Mouse (Mus musculus) forebrain, postnatal 0 days (tissue): ENCODE data around the gene Nfatc2ip. TPM values are rescaled to one million over a fixed set of nuclear protein-coding genes. Genes with fewer than 3 reads are reported as not detected.

Experiments used
- ATAC-seq: fragments of 200-750 bp; cut with Nextera tagmentation; 2 replicates; pipeline ENCODE4 v1.8.0; 2017; ENCODE audit warnings: mild to moderate bottlenecking, moderate library complexity
- DNase-seq: peaks from one replicate; pipeline ENCODE4 v3.0.0-alpha.2; 2015
- H3K27ac ChIP-seq: fragments of 300-500 bp; sonication (generic); 2 replicates; pipeline ENCODE4 v1.5.1; 2014; ENCODE audit warnings: low read depth, mild to moderate bottlenecking, antibody characterized with exemption, low read length, moderate library complexity, mixed read lengths
- H3K27me3 ChIP-seq: fragments of 300-500 bp; sonication (generic); 2 replicates; pipeline ENCODE4 v1.6.1; 2014; ENCODE audit warnings: mild to moderate bottlenecking, low read length, mixed read lengths; ENCODE audit not compliant: insufficient read depth
- H3K36me3 ChIP-seq: fragments of 300-500 bp; sonication (generic); 2 replicates; pipeline ENCODE4 v1.6.1; 2014; ENCODE audit warnings: mild to moderate bottlenecking, moderate library complexity; ENCODE audit not compliant: insufficient read depth
- H3K4me1 ChIP-seq: fragments of 300-500 bp; sonication (generic); 2 replicates; pipeline ENCODE4 v1.6.1; 2014; ENCODE audit warnings: antibody characterized with exemption; ENCODE audit not compliant: insufficient read depth
- H3K4me2 ChIP-seq: fragments of 300-500 bp; sonication (generic); 2 replicates; pipeline ENCODE4 v1.6.1; 2014; ENCODE audit warnings: low read depth, mild to moderate bottlenecking, moderate library complexity
- H3K4me3 ChIP-seq: fragments of 300-500 bp; sonication (generic); 2 replicates; pipeline ENCODE4 v1.5.1; 2014; ENCODE audit warnings: low read depth, low read length, mixed read lengths
- H3K9ac ChIP-seq: fragments of 300-500 bp; sonication (generic); 2 replicates; pipeline ENCODE4 v1.6.1; 2014; ENCODE audit warnings: mild to moderate bottlenecking
- H3K9me3 ChIP-seq: fragments of 300-500 bp; sonication (generic); 2 replicates; pipeline ENCODE4 v1.6.1; 2016; ENCODE audit warnings: low read length
- CTCF ChIP-seq: sonication (generic); IDR thresholded peaks from 2 replicates; pipeline ENCODE4 v1.5.1; 2016; ENCODE audit warnings: antibody characterized with exemption, control low read depth, low read depth
- WGBS: fragments of 180-500 bp; shearing (Covaris S2); extraction: QIAGEN DNeasy Blood & Tissue Kit; methylation state at CpG from one replicate; pipeline ENCODE4 v1.1.7; 2014; 5-methylcytosine and 5-hydroxymethylcytosine counted together
- polyA plus RNA-seq: library from polyadenylated mRNA; unstranded; fragments of >200 nt; fragmentation: Nextera tagmentation; extraction: Ambion mirVana; gene quantifications from 2 replicates; pipeline ENCODE4 v1.2.1, GENCODE M21; 2015
- total RNA-seq: library from RNA; depleted of rRNA; stranded (reverse); fragments of >200 nt; gene quantifications from 2 replicates; pipeline ENCODE4 v1.2.3, GENCODE M21; 2014

The Nfatc2ip gene
- total and polyA plus RNA-seq, 2 experiments from 2014 or later, result 2.4 to 5.2 TPM

DNA sequence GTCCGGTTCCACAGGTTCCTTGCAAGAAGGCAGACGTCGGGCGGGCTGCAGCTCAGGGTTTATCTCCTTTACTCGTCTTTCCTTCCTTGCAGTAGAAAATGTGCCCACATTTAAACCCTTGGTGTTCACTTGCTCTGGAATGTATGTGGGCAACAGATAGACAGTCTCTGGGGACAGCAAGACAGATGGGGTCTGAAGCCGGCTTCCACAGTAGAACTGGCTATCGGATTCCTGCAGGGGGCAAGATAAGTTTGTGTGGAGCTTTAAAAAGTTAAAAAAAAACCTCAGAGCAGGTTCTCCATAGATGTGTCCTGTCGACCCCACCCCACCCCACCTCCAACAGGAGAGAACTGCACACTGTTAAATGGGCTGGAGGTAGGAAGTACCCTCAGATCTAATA lies 48.2 kb downstream of the Nfatc2ip start:
- no peak for TF ChIP-seq CTCF
- no peak overlapping the region for H3K27ac ChIP-seq

DNA sequence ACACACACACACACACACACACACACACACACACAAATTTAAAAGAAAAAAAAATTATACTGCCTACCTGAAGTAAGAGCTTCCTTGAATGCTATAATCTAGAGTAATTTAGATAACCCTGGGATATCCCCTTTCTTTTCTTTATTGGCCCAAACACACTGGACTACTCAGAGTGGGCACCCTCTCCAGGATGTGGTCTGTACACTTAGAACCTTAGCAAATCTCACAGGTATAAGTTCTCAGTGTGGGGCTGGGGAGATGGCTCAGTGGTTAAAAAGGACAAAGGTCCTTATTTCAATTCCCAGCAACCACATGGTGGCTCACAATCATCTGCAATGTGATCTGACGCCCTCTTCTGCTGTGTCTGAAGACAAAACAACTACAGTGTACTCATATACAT lies 49.4 kb downstream of the Nfatc2ip start:
- H3K4me2 ChIP-seq, result no peak overlapping the region
- no peaks in the 10 kb centered on the region for H3K36me3 ChIP-seq
- ATAC-seq, result no peak
- no peak overlapping the region for H3K27ac ChIP-seq
- no peak for TF ChIP-seq CTCF
- no peaks in the 10 kb centered on the region for H3K27me3 ChIP-seq
- no peak overlapping the region for H3K4me3 ChIP-seq
- no peak overlapping the region for H3K9ac ChIP-seq
- H3K4me1 ChIP-seq, result no peaks in the 10 kb centered on the region
- DNase-seq, result no peak
- no peaks in the 10 kb centered on the region for H3K9me3 ChIP-seq
- 46% methylated on average over 1 of the region's 1 CpGs for WGBS

More for the DNA sequence above, 48.2 kb downstream of the Nfatc2ip start:
- ATAC-seq (no peak), DNase-seq (no peak)
- H3K4me3 ChIP-seq, result no peak overlapping the region
- H3K9me3 ChIP-seq, result no peaks in the 10 kb centered on the region
- H3K9ac ChIP-seq, result no peak overlapping the region
- H3K4me2 ChIP-seq, result no peak overlapping the region
- WGBS, result 82% methylated on average over 8 of the region's 8 CpGs
- no peaks in the 10 kb centered on the region for H3K36me3 ChIP-seq
- no peaks in the 10 kb centered on the region for H3K27me3 ChIP-seq
- no peaks in the 10 kb centered on the region for H3K4me1 ChIP-seq

DNA sequence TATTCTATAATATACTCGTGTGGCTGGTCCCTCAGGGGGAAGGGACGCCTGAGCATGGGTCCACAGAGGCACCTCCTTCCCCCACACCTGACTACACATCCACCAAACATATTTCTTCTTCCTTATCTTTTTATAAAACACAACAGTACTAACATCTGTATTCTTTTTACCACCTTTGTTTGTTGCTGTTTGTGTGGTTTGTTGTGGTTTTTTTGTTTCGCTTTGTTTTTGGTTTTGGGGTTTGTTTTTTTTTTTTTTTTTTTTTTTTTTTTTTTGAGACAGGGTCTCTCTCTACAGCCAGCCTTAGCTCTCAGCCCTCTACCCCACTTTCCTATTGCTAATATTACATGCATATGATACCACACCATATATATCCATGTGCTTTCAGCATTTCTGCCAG lies 50.6 kb downstream of the Nfatc2ip start:
- Histone ChIP-seq H3K4me3 (no peak overlapping the region), H3K4me1 (no peaks in the 10 kb centered on the region), H3K27ac (no peak overlapping the region), H3K9me3 (no peaks in the 10 kb centered on the region), H3K4me2 (no peak overlapping the region), H3K27me3 (no peaks in the 10 kb centered on the region), H3K9ac (no peak overlapping the region), H3K36me3 (no peaks in the 10 kb centered on the region)
- 40% methylated on average over 3 of the region's 3 CpGs for WGBS
- ATAC-seq (no peak), DNase-seq (no peak)
- TF ChIP-seq CTCF, result no peak

DNA sequence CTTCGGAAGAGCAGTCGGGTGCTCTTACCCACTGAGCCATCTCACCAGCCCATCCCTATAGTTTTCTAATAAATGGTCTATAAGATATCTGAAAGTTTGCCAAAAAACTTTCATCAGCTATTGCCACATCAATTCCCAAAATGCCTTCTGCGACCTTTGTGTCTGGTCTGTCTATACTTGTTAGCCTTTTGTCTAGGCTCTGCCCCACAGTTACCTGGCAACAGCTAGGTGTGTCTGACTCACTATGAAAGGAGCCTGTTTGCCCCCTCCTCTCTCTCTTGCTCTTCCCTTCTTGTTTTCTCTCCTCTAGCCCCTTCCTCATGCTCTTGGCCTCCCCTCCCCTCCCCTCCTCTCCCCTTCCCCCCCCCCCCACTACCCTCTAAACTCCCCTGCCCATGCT lies 51.0 kb downstream of the Nfatc2ip start:
- DNase-seq (no peak), ATAC-seq (no peak)
- Histone ChIP-seq H3K4me3 (no peak overlapping the region), H3K4me2 (no peak overlapping the region), H3K27me3 (no peaks in the 10 kb centered on the region), H3K4me1 (no peaks in the 10 kb centered on the region), H3K36me3 (no peaks in the 10 kb centered on the region), H3K9ac (no peak overlapping the region), H3K9me3 (no peaks in the 10 kb centered on the region), H3K27ac (no peak overlapping the region)
- WGBS, result 68% methylated on average over 3 of the region's 3 CpGs
- TF ChIP-seq CTCF, result no peak

DNA sequence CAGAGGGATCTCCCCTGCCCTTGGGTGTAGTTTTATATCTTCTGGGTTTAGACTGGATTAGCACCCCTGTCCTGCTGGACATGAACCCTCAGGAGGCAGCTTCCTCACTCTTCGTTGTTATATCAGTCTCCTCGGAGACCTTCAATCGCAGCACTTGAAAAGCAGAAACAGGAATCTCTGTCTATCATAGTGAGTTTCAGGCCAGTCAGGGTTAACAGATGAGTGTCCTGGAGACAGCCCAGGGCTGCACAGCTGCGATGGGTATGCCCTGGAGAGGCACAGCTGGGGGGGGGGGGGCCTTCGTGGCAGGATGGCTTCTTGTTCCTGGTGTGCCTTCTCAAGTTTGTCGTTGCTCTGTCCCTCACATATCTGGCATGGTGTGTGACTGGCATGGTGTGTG lies 55.6 kb downstream of the Nfatc2ip start:
- H3K36me3 ChIP-seq, result no peaks in the 10 kb centered on the region
- no peak for TF ChIP-seq CTCF
- no peak for DNase-seq
- no peak overlapping the region for H3K27ac ChIP-seq
- H3K9ac ChIP-seq, result no peak overlapping the region
- H3K9me3 ChIP-seq, result no peaks in the 10 kb centered on the region
- H3K4me2 ChIP-seq, result no peak overlapping the region
- no peak overlapping the region for H3K4me3 ChIP-seq
- H3K27me3 ChIP-seq, result no peaks in the 10 kb centered on the region
- ATAC-seq, result no peak
- H3K4me1 ChIP-seq, result no peaks in the 10 kb centered on the region
- WGBS, result 62% methylated on average over 6 of the region's 6 CpGs

DNA sequence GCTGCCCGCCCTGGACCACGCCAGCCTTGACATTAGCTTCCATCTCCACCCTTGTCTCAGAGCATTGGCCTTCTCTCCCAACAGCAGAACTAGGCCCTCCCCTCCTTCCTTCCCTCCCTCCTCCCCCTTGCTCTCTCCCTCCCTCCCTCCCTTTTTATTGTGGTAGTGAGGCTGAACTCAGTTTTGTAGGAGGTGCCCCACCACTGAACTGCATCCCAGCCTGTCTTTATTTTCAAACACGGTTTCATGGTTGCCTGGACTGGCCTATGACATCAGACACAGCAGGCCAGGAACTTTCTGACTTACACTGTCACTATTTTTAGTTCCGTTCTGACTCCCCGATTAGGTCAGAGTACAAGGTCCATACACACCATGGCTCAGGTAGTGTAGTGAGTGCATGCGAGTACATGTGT lies 56.3 kb downstream of the Nfatc2ip start:
- Histone ChIP-seq H3K9ac (no peak overlapping the region), H3K4me3 (no peak overlapping the region), H3K27me3 (no peaks in the 10 kb centered on the region), H3K4me1 (no peaks in the 10 kb centered on the region), H3K4me2 (no peak overlapping the region), H3K9me3 (no peaks in the 10 kb centered on the region), H3K36me3 (no peaks in the 10 kb centered on the region), H3K27ac (no peak overlapping the region)
- DNase-seq (no peak), ATAC-seq (no peak)
- no peak for TF ChIP-seq CTCF
- 83% methylated on average over 6 of the region's 6 CpGs for WGBS

DNA sequence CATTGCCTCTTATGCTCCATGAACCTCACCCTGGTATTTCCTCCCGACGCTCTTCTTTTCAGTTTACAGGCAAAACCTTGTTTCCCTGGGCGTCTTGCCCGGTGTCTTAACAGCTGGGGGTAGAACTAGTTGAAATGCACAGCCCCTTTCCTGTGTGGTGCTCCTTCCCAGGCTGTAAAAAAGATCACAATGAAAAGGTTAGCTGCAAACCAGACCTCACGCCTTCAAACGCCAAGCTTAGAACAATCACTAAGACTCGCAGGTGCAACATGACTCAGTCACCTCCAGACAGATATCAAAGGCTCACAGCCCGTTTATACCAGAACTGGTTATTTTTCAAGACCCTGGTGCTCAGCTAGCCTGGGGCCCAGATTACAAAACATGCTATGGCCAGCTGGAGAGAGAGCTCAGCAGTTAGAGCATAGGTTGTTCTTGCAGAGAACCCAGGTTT lies 57.0 kb downstream of the Nfatc2ip start:
- no peak for TF ChIP-seq CTCF
- Histone ChIP-seq H3K4me2 (no peak overlapping the region), H3K4me1 (no peaks in the 10 kb centered on the region), H3K27ac (no peak overlapping the region), H3K36me3 (no peaks in the 10 kb centered on the region), H3K27me3 (no peaks in the 10 kb centered on the region), H3K9me3 (no peaks in the 10 kb centered on the region), H3K4me3 (no peak overlapping the region), H3K9ac (no peak overlapping the region)
- ATAC-seq, result no peak
- 61% methylated on average over 8 of the region's 8 CpGs for WGBS
- no peak for DNase-seq

DNA sequence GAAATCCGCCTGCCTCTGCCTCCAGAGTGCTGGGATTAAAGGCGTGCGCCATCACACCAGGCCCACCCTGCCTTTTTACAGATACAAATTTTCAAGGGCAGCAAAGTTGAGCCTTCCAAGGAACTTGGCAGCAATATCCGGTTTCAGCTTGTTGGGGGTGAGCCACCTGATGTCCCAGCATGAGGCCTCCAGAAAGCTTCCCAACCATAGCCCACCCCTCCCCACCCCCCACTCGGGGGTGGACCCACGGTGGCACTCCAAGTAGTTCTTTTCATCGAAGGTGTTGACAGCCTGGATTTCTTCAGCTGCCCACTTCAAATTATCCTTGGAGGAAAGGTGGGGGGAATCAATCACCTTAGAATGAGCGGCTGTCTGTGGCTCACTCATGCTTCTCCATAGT lies 57.6 kb downstream of the Nfatc2ip start:
- Histone ChIP-seq H3K4me1 (no peaks in the 10 kb centered on the region), H3K27ac (no peak overlapping the region), H3K9ac (no peak overlapping the region), H3K36me3 (no peaks in the 10 kb centered on the region), H3K4me3 (no peak overlapping the region), H3K4me2 (no peak overlapping the region), H3K9me3 (no peaks in the 10 kb centered on the region), H3K27me3 (no peaks in the 10 kb centered on the region)
- DNase-seq, result no peak
- no peak for TF ChIP-seq CTCF
- ATAC-seq, result no peak
- WGBS, result 85% methylated on average over 8 of the region's 8 CpGs
